Mouse (Mus musculus) T-helper 1 cell (primary cell): ENCODE measurements at regions not wholly inside any gene's neighbourhood (a gene's known extent, or its start where the extent isn't known, plus 50 kb on each side); places are given as distances from the start of the nearest gene placed in this dataset.

Experiments used
- in situ Hi-C: fragments of 300-600 bp; cut with MboI, MseI; formaldehyde crosslinking; loops from one replicate; pipeline ENCODE4 v1.15.1; 2025; ENCODE audit warnings: high pct_unique_total_duplicates

DNA sequence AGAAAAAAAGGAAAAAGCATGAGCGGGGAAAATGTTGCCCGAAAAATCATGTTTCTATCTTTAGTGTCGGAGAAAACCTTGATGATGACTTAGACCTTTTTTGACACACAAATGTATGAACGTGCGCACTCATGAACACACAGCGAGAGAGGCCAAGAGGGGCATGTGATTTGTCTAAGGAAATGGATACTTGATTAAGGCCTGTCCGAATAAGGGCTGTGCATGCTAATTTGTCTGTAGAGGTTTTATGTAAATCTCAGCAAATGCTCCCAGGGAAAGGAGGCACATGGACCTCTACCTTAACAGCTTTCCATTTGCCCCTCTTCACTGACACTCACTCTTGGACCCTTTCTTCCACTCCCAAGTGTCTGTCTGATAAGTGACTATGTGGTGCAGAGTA is 182.5 kb upstream of the Rgma start:
- in situ Hi-C loops: no loop called here

DNA sequence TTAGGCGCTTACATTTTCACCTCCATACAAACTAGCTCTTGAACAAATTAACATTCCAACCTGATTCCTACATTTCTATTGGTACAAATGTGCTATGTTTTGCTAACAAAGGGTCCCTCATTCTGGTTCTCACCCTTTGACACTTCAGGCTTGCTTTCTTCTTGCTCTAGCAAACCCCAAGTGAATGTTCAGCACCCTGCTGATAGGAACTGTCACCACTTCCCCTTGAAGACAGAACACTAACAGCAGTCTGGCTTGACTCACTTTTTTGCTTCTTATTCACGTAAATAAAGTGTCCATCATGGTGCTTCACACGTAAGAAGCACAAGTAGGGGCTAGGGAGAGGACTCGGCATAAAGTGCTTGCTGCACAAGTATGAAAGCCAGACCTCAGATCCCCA is 180.0 kb upstream of the Rgma start:
- in situ Hi-C loops: no loop called here

DNA sequence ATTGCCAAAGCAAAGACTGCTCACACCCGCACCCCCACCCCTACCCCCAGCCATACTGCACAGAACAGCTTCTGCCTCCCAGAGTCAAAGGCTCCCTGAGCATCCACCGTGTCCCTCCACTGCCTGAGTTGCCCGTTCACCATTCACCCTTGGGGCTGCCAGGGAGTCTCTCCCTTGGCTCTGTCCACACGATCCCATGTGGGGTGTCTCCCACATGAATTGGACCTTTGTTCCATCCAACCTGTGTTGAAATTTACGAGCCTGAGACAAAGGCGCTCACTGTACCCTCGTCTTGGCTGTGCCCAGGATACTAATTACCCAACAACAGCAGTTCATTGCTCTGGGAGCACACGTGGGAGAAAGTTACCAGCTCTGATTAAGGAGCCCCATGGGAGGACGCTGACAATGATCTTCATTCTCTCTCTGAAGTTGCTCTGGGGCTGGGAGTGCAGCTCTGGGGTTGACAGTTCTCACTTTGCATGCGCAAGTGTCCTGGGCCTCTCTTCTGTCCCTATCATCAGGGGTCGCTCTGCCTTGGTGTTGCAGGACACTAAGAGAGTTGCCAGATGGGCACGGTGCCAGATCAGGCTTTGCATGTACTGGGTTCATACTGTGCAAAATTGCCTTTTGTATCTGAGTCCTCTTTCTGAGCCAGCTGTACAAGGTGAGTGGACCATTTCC is 178.3 kb upstream of the Rgma start:
- in situ Hi-C loops: no loop called here

DNA sequence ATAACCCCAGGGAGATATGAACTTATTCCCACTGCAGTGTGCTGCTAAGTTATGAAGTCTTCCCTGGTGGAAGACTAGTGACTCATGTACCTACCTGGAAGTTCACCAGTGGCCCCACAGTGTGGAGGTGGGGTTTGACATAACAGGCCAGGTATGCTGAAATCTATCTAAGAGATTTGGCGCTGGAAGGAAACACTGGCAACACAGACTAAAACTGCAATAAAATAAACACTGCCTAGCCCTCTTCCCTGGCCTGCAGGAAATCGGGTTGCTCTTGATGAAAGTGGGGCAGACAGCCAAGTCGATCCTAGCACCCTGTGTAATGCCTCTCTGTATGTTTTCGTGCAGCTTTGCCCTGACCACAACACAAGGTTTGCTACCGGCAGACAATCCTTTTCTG is 177.2 kb upstream of the Rgma start:
- in situ Hi-C loops: no loop called here

DNA sequence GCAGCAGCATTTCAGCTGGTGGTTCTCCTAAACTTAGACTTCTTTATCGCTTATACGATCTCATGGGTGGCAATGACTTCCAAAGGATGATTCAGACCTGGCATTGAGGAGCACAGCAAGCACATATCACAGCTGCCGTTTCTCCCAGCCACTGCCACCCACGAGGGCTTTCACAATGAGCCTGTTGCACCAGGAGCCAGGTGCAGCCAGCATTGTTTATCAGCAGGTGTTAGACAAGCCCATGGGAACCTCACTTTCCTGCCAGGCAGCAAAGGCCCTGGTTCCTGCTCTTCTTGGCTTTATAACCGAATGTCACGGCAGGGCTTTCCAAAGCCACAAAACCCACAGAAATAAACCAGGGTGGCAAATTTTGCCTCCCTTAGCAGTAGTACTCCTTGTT is 175.3 kb upstream of the Rgma start:
- in situ Hi-C loops: no loop called here

DNA sequence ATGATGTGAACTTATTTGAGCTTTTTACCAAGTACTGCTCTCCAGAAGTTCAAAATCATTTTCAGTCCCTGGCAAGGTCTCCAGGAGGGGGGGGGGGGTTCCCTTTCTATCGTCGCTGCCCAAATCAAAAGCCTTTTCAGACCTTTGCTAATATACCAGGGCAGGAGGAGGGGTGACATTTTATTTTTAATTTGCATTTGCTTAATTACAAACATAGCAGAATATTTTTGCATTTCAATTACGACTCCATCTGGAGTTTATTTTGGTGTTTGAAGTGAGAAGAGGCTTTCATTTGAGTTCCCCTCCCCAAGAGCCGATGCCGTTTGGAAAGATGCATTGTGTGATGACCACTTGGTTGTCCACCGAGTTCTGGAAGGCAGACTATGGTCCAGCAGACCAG is 174.0 kb upstream of the Rgma start:
- in situ Hi-C loops: no loop called here

- in situ Hi-C loops: loop anchor here (5.0 kb wide), 1 partner anchor 50 kb away; no protein-coding TSS in a partner anchor
Observed at GRCm38 (mm10) chr7:73206922-73207811, 168.1 kb upstream of the Rgma start.

DNA sequence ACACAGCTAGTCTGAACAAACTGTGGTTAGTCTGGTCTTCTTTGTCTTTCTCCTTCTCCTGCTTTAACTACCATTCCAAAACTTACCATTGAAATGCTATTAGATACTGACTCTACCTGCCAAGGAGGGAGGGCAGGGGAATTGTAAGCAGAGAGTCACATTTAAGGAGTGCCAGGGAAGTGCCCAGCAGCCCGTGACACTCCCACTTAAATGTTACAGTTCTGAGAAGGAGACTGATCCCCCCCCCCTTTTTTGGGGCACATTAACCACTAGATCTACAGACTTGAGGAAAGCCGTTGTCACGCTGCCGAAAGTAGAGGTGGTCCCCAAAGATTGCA is 166.9 kb upstream of the Rgma start:
- in situ Hi-C loops: loop anchor here (5.0 kb wide), 1 partner anchor 49 kb away; no protein-coding TSS in a partner anchor

DNA sequence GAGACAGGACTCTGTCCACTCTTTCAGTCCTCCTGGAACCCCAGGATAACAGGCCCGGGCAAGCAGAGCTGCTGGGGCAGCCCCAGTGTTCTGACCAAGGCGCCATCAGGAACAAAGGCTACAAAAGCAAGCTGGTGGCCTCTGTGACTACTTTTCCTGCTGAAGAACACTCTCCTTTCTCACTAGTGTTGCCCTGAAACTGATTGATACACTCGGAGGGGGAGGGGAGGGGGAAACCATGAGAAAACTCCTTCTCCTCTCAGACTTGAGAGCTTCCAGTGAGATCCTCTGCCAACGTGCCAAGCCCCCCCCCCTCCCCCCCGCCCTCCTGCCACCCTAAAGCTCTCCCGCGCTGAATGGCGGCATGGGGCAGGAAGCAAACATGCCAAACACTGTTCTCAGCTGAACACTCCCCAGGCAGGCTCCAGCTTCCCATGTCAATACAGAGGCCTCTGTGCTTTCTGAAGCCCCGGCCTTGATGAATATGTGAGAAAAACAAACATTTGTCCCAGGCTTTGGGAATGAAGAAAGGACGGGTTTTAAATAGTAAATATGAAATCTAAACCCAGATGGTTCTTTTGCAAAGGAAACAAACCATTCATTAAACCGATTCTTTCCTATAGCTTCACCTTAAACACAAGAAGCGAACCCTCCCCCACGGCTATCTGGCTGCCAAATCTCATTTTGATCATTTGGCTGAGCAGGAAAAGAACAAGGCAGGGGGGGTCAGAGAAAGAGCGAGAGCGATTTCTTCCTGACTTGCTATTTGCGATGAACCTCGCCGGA is 166.3 kb upstream of the Rgma start:
- in situ Hi-C loops: loop anchor here (5.0 kb wide), 1 partner anchor 48 kb away; no protein-coding TSS in a partner anchor

DNA sequence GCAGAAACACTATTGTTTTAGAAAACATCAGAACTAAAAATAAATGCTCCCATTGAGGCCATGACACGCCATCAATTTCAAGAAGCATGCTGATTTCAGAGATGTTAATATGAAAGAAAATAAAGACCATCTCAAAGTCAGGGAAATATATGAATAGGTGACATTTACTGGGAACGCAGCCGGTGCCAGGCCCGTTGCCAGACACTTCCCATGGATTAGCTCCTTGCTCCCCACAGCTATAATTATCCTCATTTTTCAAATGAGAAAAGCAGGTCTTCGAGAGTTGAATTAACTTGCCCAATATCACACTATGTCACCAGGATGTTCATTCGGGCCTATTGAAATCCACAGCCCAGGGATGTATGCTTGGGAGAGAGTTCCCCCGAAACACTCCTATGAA is 165.2 kb upstream of the Rgma start:
- in situ Hi-C loops: no loop called here

- in situ Hi-C loops: no loop called here
Observed at GRCm38 (mm10) chr7:73222237-73222915, 152.9 kb upstream of the Rgma start.

GRCm38 (mm10) chr7:73222929-73223512 is 152.3 kb upstream of the Rgma start:
- in situ Hi-C loops: no loop called here

GRCm38 (mm10) chr7:73233539-73234158 is 141.7 kb upstream of the Rgma start:
- in situ Hi-C loops: no loop called here

- in situ Hi-C loops: no loop called here
Observed at GRCm38 (mm10) chr7:73238486-73238885, 136.8 kb upstream of the Rgma start.

GRCm38 (mm10) chr7:73243591-73244355 is 131.5 kb upstream of the Rgma start:
- in situ Hi-C loops: no loop called here

- in situ Hi-C loops: no loop called here
Observed at GRCm38 (mm10) chr7:73245431-73245830, 129.9 kb upstream of the Rgma start.

DNA sequence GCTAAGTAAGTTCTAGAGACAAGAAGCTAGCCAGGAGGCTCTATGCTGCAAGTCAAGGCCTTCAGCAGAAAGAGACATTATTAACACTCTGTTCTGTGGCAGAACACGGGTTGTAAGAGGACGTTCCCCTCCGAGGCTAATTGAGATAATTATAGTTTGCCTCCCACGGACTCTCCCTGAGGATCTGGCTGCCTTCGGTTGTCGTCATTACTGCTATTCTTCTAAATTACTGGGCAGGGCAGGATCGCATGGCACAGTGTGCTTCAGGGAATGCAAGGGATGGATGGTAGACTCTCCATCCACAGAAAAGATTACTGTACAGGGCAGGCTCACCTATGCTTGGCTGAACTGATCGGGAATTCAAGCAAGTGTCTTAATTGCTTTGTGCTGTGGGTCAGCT is 124.7 kb upstream of the Rgma start:
- in situ Hi-C loops: no loop called here

- in situ Hi-C loops: no loop called here
Observed at GRCm38 (mm10) chr7:73251187-73251740, 124.0 kb upstream of the Rgma start.

DNA sequence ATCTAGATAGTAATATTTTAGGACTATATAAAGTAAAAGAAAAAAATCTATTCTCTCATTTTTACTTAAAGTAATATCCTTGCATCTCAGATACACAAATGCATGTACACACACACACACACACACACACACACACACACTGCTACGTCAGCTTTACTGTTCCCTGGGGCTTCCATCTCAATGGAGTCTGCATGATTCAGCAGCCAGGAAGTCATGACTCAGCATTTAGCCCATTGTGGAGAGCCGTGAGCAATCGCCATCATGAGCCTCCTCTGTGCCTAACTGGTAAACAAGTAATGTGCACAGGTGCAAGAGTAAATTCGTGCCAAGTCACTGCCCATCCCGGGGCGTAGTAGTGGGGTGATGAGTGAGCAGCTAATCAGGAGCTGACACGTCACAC is 120.3 kb upstream of the Rgma start:
- in situ Hi-C loops: loop anchor here (5.0 kb wide), 1 partner anchor 48 kb away; no protein-coding TSS in a partner anchor

- in situ Hi-C loops: no loop called here
Observed at GRCm38 (mm10) chr7:73260140-73260539, 115.2 kb upstream of the Rgma start.
